Comparison of ENCODE assay signal across 1 mouse cellular context in the genomic region with DNA sequence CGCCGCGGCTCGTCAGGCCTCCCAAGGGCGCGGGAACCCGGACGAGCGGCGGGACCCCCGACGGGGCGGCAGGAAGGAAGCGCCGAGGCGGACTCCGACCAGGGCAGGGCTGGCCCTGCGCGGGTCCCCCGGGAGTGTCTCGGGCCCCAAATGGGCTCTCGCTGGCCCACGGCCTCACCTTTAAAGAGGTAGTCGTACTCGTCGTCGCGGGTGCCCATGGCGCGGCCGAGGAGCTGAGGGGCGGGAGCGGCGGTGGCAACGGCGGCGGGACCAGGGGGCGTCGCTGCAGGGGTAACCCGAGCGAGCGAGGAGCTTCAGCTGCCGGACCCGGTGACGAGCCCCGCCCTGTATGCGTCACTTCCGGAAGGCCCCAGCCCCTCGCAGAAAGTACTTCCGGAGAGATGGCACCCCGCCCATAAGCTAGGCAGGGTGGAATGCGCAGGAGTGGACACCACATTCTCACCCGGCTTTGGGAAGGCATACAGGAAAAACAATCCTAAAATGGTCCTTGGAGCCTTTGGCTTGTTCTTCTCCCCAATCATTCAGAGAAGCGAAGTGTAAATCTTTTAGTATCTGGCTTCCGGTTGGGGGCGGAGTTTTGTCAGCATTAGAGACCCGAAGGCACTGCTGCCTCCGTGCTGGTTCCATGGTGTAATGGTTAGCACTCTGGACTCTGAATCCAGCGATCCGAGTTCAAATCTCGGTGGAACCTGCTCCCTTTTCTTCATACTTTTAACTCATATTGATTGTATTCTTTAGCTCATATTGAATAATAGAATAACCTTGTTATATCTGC.
TF ChIP-seq lines count a peak whose summit lies in the region.

Rab11a (minus strand) TSS at position 353 of the 796 bp plus-strand sequence.

TF ChIP-seq in CH12.LX, 34 proteins besides CTCF, POLR2A, EP300 and RAD21 (continued from another document):
- no peak for TF ChIP-seq POLR2AphosphoS2 (IDR thresholded peaks at IDR 0.05; ENCODE audit: low read depth, low read length)
- TF ChIP-seq MAZ (IDR thresholded peaks at IDR 0.05; ENCODE audit: low read depth, low read length) = peak; percentile 90
- peak; percentile 100 for TF ChIP-seq TBP (conservative IDR thresholded peaks at IDR 0.05; ENCODE audit: low read depth, low read length)
- no peak for TF ChIP-seq CHD1 (IDR thresholded peaks at IDR 0.05; ENCODE audit: low read depth, low read length)
- TF ChIP-seq JUND (conservative IDR thresholded peaks at IDR 0.05; ENCODE audit: low read depth, low read length) = no peak
- no peak for TF ChIP-seq CHD2 (IDR thresholded peaks at IDR 0.05; ENCODE audit: low read length)
- TF ChIP-seq NELFE (IDR thresholded peaks at IDR 0.05; ENCODE audit: low read depth, low read length) = peak; percentile 85
- no peak for TF ChIP-seq PAX5 (IDR thresholded peaks at IDR 0.05; ENCODE audit: low read length)
- no peak for TF ChIP-seq USF2 (conservative IDR thresholded peaks at IDR 0.05; ENCODE audit: low read depth, low read length)
- TF ChIP-seq ZC3H11A (IDR thresholded peaks at IDR 0.05; ENCODE audit: low read depth, low read length) = no peak
- TF ChIP-seq GABPA (IDR thresholded peaks at IDR 0.05; ENCODE audit: insufficient replicate concordance, low read depth, low read length) = no peak
- TF ChIP-seq ZKSCAN1 (IDR thresholded peaks at IDR 0.05; ENCODE audit: borderline replicate concordance, low read depth, low read length) = no peak
- TF ChIP-seq E2F4 (IDR thresholded peaks at IDR 0.05; ENCODE audit: insufficient replicate concordance, low read depth, low read length) = 0 out of 2 replicates have a peak, but pooled peaks have one; percentile 75
- 0 out of 2 replicates have a peak, but pooled peaks have one; percentile 40 for TF ChIP-seq ZMIZ1 (IDR thresholded peaks at IDR 0.05; ENCODE audit: low read depth, low read length)
- peak; percentile 97 for TF ChIP-seq MAFK (IDR thresholded peaks at IDR 0.05; ENCODE audit: insufficient replicate concordance, low read length)
- TF ChIP-seq RCOR1 (conservative IDR thresholded peaks at IDR 0.05; ENCODE audit: low read depth, low read length) = 0 out of 2 replicates have a peak, but pooled peaks have one; percentile 22
- TF ChIP-seq MEF2A (IDR thresholded peaks at IDR 0.05; ENCODE audit: borderline replicate concordance, low read depth, low read length) = peak; percentile 34; the same call in 1 of the 2 replicates
- TF ChIP-seq UBTF (IDR thresholded peaks at IDR 0.05; ENCODE audit: low read depth, low read length) = peak; percentile 88
- TF ChIP-seq MXI1 (IDR thresholded peaks at IDR 0.05; ENCODE audit: low read depth, low read length) = peak; percentile 85
- TF ChIP-seq ZNF384 (IDR thresholded peaks at IDR 0.05; ENCODE audit: low read depth, low read length) = no peak
- TF ChIP-seq BHLHE40 (IDR thresholded peaks at IDR 0.05; ENCODE audit: low read depth, low read length) = 0 out of 2 replicates have a peak, but pooled peaks have one; percentile 12
